Mouse (Mus musculus) CD4-positive naive resting alpha-beta T cell, adult 76 days (primary cell): ENCODE results near the gene Tmem89. TPM values are rescaled to one million over a fixed set of nuclear protein-coding genes. Genes with fewer than 3 reads are reported as not detected.

Source experiments
- total RNA-seq: library from RNA; stranded (reverse); gene quantifications from one replicate; pipeline ENCODE4 v1.2.4, GENCODE M21; 2023

Gene Tmem89
- total RNA-seq = not detected

DNA sequence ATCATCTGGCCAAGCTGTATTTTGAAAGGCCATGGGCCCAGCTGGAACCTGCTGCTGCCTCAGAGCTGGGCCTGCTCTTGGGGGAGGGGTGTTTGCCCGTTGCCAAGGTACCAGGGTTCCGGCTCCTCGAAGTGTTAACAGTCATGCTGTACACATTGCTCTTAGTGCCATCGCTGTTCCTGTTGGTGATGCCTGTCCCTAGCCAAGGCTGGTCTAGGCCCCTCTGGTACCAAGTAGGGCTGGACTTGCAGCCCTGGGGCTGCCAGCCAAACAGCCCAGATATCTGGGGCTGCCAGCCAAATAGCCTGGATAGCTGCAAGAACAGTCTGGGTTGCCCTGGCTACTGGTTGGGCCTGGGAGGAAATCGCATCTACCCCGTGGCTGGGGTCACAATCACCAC lies at the start of gene Tmem89:
TSS of gene Tmem89 (plus strand) at position 129 of the 400 bp plus-strand sequence.

DNA sequence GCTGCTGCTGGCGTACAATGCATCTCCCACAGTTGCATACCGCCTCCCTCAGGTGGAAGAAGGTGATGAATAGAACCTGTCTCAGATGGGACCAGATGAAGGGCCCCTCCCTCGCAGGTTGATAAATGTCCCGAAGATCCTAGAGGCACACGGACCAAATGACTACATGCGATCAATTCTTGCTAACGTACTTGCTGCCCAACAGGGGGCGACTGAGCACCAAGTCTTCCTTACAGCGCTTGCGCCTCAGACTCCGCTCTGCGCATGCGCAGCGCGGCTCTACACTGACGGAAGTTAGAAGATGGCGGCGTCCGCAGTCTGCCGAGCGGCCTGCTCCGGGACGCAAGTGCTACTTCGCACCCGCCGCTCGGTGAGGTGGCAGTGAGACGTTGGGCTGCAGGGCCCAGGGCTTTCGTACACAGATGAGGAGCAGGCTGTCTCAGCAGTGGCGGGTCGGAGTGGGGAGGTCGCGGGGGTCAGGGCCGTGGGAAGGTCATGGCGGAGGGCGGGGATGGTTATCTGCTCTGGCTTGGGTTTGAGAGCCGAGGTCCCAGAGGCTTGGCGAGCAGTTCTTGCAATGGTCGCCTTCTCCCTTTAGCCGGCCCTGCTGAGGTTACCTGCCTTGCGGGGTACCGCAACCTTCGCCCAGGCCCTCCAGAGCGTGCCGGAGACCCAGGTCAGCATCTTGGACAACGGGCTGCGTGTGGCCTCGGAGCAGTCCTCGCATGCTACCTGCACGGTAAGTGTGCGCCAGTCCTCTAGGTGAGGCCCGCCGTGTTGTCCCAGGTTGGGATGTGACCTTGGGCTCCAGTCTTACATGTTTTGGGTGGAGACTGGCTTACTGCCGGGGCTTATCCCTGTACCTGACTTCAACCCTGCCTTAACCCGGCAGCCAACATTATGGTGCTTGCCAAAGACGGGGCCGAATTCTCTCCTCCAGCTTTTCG lies 22.3 kb downstream of the Tmem89 start, which contains the start of gene Uqcrc1:
TSS of gene Uqcrc1 (plus strand) at position 216 of the 947 bp plus-strand sequence.

DNA sequence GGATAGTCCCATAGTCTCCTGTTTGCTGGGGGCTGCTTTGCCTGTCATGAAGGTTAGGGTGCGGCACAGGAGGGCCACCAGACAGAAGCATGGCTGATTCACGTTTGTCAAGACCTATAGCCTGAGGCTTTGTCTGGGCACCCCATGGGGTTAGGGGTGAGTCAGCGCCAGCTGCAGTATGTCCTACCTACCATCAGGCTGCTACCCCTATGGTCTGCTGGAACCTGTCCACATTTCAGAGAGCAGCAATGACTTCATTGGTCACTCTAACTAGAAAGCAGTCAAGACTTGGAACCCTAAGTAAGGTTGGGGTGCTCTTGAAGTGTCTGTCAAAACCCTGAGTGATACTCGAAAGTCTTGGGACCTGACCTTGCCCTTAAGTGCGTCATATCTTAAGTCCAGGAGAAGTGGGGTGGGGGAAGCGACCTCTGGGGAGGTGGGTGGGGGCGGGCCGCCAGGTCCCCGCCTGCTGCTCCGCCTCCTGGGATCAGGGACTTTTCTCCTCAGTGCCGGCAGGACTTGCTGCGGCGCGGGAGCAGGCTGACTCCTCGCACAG lies 38.7 kb downstream of the Tmem89 start, which contains the start of gene Col7a1:
TSS of gene Col7a1 (plus strand) at position 506 of the 556 bp plus-strand sequence.

Other genes starting within 250 kb of the Tmem89 start
- 9.5 TPM for gene Prkar2a, start 225.3 kb upstream of the Tmem89 start, total RNA-seq
- gene Ip6k2, start 130.8 kb upstream of the Tmem89 start, total RNA-seq = 82.4 TPM
- gene Nckipsd, start 106.3 kb upstream of the Tmem89 start, total RNA-seq = 14.3 TPM
- gene Celsr3, start 88.3 kb upstream of the Tmem89 start, total RNA-seq = 0.26 TPM
- 11.7 TPM for gene Slc26a6, start 61.3 kb upstream of the Tmem89 start, total RNA-seq
- 182 TPM for gene Uqcrc1, start 22.0 kb downstream of the Tmem89 start, total RNA-seq
- 5.4 TPM for gene Col7a1, start 39.0 kb downstream of the Tmem89 start, total RNA-seq
- gene Ucn2, start 71.4 kb downstream of the Tmem89 start, total RNA-seq = not detected
- 13.6 TPM for gene Pfkfb4, start 77.2 kb downstream of the Tmem89 start, total RNA-seq
- gene Shisa5, start 123.9 kb downstream of the Tmem89 start, total RNA-seq = 2,542 TPM
- gene Trex1, start 145.1 kb downstream of the Tmem89 start, total RNA-seq = 17.6 TPM
- gene Atrip, start 159.5 kb downstream of the Tmem89 start, total RNA-seq = 30.3 TPM
- 5.5 TPM for gene Ccdc51, start 167.9 kb downstream of the Tmem89 start, total RNA-seq
- gene Tma7, start 168.0 kb downstream of the Tmem89 start, total RNA-seq = 299 TPM
- 2.9 TPM for gene Plxnb1, start 180.8 kb downstream of the Tmem89 start, total RNA-seq
- not detected for gene Fbxw21, start 247.4 kb downstream of the Tmem89 start, total RNA-seq